Mouse (Mus musculus) bone marrow, adult 2 months (tissue): Measurements from ENCODE around the gene Bcam.

Experiments used
- CTCF ChIP-seq: fragments of 200-500 bp; IDR thresholded peaks from 2 replicates; pipeline ENCODE4 v1.5.1; 2011; ENCODE audit warnings: low read length, control low read depth; ENCODE audit not compliant: control insufficient read depth, insufficient read depth
- POLR2A ChIP-seq: fragments of 200-500 bp; IDR thresholded peaks from 2 replicates; pipeline ENCODE4 v1.6.1; 2011; ENCODE audit warnings: low read depth, mild to moderate bottlenecking, control low read depth, low read length, borderline replicate concordance; ENCODE audit not compliant: control insufficient read depth

DNA sequence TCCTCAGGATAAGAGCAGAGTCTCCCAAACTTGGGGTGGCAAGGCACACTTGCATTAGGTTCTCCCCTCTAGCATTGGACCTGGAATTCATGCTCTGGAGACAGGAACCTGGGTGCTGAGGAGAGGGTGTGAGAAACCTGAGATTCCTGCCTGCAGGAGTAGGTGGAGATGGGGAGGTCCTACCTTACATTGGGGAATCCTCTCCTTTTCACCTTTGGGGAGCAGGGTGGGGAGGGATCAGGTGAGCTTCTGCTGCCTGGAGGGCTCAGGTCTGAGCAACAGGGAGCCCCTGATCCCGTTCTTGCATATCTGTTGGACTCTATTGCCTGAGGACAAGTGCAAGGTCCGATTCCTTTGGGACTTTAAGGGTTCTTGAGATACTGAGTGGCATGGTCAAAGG, 54.0 kb downstream of the Bcam start:
- no peak for TF ChIP-seq CTCF
- no peak for TF ChIP-seq POLR2A
